Mouse (Mus musculus) lung, adult 2 months (tissue): ENCODE results near the gene Gm21992.

Experiments
- CTCF ChIP-seq: fragments of 200-500 bp; IDR thresholded peaks from 2 replicates; pipeline ENCODE4 v1.5.1; 2011; ENCODE audit warnings: mild to moderate bottlenecking, low read length, control low read depth; ENCODE audit not compliant: insufficient read depth
- POLR2A ChIP-seq: fragments of 200-500 bp; IDR thresholded peaks from 2 replicates; pipeline ENCODE4 v1.6.1; 2011; ENCODE audit warnings: low read depth, mild to moderate bottlenecking, control low read depth, low read length, borderline replicate concordance; ENCODE audit errors: extremely low read depth

DNA sequence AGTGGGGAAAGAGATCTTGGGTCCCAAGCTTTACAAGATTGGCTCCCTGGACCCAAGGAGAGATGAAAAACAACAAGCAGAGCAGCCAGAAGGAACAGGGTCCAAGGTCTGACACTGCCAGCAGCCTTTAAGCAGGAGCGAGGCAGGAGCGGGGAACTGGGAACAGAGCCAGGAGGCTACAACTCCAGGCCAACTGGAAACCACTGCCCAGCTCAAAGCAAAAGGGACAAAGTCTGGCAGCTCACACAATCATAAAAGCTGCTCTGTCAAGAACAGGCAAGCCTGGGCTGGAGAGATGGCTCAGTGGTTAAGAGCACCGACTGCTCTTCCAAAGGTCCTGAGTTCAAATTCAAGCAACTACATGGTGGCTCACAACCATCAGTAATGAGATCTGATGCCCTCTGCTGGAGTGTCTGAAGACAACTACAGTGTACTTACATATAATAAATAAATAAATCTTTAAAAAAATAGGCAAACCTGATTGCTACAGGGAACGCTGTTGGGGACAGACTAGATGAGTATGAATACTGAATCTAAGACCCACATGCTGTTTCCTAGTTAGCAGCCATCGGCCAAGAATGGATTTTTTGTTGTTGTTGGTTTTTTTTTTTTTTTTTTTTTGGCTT, 9.4 kb upstream of the Gm21992 start:
- TF ChIP-seq CTCF (no peak), POLR2A (no peak)
